Mouse (Mus musculus) hindbrain, embryonic 16.5 days (tissue): Measurements from ENCODE around the gene Zfp787. TPM values are rescaled to one million over a fixed set of nuclear protein-coding genes. Genes with fewer than 3 reads are reported as not detected.
A peak's percentile ranks its signal among the peaks of the same experiment; 100 is the strongest.
"Not testable (repeated sequence)": the region's sequence is repeated elsewhere in the genome, so short reads cannot be mapped to it uniquely, and the experiment has no call there.

Source experiments
- ATAC-seq: fragments of 200-750 bp; cut with Nextera tagmentation; 2 replicates; pipeline ENCODE4 v1.8.0; 2017; ENCODE audit warnings: moderate TSS enrichment, moderate library complexity
- H3K27ac ChIP-seq: fragments of 300-500 bp; sonication (generic); 2 replicates; pipeline ENCODE4 v1.5.1; 2014; ENCODE audit warnings: low read depth, mild to moderate bottlenecking, control low read depth, low read length, moderate library complexity
- H3K27me3 ChIP-seq: fragments of 300-500 bp; sonication (generic); replicated peaks from 2 replicates; pipeline ENCODE4 v1.6.1; 2014; ENCODE audit warnings: low read length; ENCODE audit not compliant: control insufficient read depth, insufficient read depth
- H3K36me3 ChIP-seq: fragments of 300-500 bp; sonication (generic); 2 replicates; pipeline ENCODE4 v1.6.1; 2014; ENCODE audit warnings: mild to moderate bottlenecking, low read length, moderate library complexity, mixed read lengths; ENCODE audit not compliant: control insufficient read depth, insufficient read depth
- H3K4me1 ChIP-seq: fragments of 300-500 bp; sonication (generic); 2 replicates; pipeline ENCODE4 v1.6.1; 2014; ENCODE audit warnings: low read depth, low read length; ENCODE audit not compliant: control insufficient read depth, insufficient read depth
- H3K4me2 ChIP-seq: fragments of 300-500 bp; sonication (generic); 2 replicates; pipeline ENCODE4 v1.6.1; 2014; ENCODE audit warnings: mild to moderate bottlenecking, low read length, control low read depth, moderate library complexity
- H3K4me3 ChIP-seq: fragments of 300-500 bp; sonication (generic); 2 replicates; pipeline ENCODE4 v1.5.1; 2014; ENCODE audit warnings: mild to moderate bottlenecking, low read length, control low read depth, moderate library complexity
- H3K9ac ChIP-seq: fragments of 300-500 bp; sonication (generic); 2 replicates; pipeline ENCODE4 v1.6.1; 2014; ENCODE audit warnings: low read depth, mild to moderate bottlenecking, control low read depth, low read length, moderate library complexity
- H3K9me3 ChIP-seq: fragments of 300-500 bp; sonication (generic); 2 replicates; pipeline ENCODE4 v1.6.1; 2014; ENCODE audit warnings: mild to moderate bottlenecking, low read length, moderate library complexity; ENCODE audit not compliant: control insufficient read depth
- WGBS: fragments of 180-500 bp; shearing (Covaris S2); extraction: QIAGEN DNeasy Blood & Tissue Kit; methylation state at CpG from one replicate; pipeline ENCODE4 v1.1.7; 2014; 5-methylcytosine and 5-hydroxymethylcytosine counted together
- polyA plus RNA-seq: library from polyadenylated mRNA; unstranded; fragments of >200 nt; fragmentation: Nextera tagmentation; extraction: Ambion mirVana; gene quantifications from 2 replicates; pipeline ENCODE4 v1.2.1, GENCODE M21; 2015

Zfp787 gene
- polyA plus RNA-seq, 1 experiment from 2014 or later = 24.3 TPM

DNA sequence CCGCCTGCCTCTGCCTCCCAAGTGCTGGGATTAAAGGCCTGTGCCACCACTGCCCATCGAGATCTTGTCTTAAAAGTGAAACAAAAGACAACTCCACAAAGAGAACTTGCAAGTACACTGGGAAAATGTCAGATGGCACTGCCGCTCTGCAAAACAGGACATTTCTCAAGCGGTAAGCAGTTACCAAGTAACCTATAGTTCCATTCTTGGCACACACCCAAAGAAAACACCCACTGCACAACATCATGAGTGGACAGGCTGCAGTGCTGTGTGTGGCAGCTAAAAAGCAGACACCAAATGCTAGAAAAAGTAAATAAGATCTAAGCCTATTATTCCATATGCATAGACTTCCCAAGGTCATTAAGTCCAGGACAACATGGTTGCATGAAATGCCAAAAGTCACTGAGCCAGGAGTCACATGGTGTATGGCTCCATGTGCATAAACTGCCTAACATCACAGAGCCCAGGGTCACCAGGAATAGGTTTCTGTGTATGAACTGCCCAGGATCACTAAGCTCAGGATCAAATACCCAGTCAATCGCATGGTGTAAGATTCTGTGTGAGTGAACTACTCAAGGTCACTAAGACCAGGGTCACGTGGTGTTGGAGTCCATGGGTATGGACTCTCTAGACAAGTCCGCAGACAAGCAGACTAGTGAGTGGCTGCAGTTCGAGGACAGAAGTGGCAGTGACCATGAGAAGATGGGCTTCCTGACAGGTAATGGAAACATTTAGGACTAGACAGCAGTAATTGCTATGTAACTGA, 10.2 kb downstream of the Zfp787 start:
- 0 out of 2 replicates have a peak overlapping the region, but pooled peaks have one; percentile 30 for H3K27ac ChIP-seq
- no peaks in the 10 kb centered on the region for H3K9me3 ChIP-seq
- no peak overlapping the region for H3K4me2 ChIP-seq
- no peaks in the 10 kb centered on the region for H3K27me3 ChIP-seq
- no peak for ATAC-seq
- no peaks in the 10 kb centered on the region; the same call in 1 of the 2 replicates for H3K36me3 ChIP-seq
- no peak overlapping the region for H3K4me3 ChIP-seq
- H3K9ac ChIP-seq = no peak overlapping the region
- WGBS = 82% methylated on average over 8 of the region's 8 CpGs
- H3K4me1 ChIP-seq = peaks cover 5% of the 10 kb centered on the region

DNA sequence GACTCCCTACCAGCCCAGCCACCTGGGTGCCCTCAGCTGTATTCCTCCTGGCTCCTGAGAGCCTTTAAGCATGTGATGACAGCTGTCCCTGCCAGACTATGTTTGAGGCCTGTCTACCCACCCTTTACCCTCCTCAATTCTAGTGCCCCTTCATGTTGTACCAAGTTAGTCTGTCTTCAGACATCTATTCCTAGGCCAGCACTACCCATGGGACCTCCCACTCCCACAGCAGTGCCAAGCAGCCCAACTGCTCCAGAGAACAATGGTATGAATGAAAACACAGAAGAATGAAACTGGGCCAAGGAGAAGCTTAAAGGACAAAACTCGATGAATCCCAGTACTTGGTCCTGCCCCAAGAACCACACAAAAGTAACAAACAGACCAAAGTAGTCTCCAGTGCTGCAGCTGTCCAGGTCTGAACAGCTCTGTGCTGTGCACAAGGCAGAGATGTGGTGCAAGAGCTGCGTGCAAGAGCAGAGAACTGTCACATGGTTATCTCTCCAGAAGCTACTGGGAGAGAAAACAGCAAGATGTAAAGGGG, 11.7 kb downstream of the Zfp787 start:
- no peaks in the 10 kb centered on the region for H3K9me3 ChIP-seq
- H3K27ac ChIP-seq = peak overlapping the region; percentile 67; the same call in 1 of the 2 replicates
- no peak overlapping the region for H3K9ac ChIP-seq
- H3K4me3 ChIP-seq = no peak overlapping the region
- no peaks in the 10 kb centered on the region for H3K27me3 ChIP-seq
- H3K4me1 ChIP-seq = peaks cover 5% of the 10 kb centered on the region
- no peaks in the 10 kb centered on the region; the same call in 1 of the 2 replicates for H3K36me3 ChIP-seq
- no peak overlapping the region for H3K4me2 ChIP-seq
- peak; percentile 77 for ATAC-seq
- 55% methylated on average over 2 of the region's 2 CpGs for WGBS

DNA sequence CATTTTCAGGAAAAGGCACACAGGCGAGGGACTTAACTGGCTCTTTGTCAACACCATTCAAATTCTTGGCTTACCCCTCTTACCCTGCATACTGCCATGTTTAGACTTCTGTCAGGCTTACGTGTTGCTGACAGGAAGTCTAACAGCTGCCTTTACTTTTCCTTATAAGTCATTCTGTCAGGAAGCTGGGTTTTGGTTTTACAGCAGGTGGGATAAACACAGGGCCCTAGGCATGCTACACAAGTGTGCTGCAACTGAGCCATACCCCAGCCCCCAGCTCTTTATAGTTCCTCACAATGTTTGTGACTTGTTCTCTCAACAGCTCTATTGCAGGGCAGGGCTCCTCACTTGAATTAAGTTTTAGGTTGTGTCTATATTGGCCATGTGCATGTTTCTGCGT, 16.5 kb downstream of the Zfp787 start:
- no peak overlapping the region for H3K9ac ChIP-seq
- H3K27ac ChIP-seq = no peak overlapping the region
- no peak overlapping the region for H3K4me3 ChIP-seq
- H3K4me1 ChIP-seq = no peaks in the 10 kb centered on the region
- ATAC-seq = no peak
- no peak overlapping the region for H3K4me2 ChIP-seq
- H3K36me3 ChIP-seq = peaks cover 3% of the 10 kb centered on the region; the same call in 1 of the 2 replicates
- H3K27me3 ChIP-seq = no peaks in the 10 kb centered on the region
- H3K9me3 ChIP-seq = no peaks in the 10 kb centered on the region
- WGBS = 77% methylated on average over 3 of the region's 3 CpGs

DNA sequence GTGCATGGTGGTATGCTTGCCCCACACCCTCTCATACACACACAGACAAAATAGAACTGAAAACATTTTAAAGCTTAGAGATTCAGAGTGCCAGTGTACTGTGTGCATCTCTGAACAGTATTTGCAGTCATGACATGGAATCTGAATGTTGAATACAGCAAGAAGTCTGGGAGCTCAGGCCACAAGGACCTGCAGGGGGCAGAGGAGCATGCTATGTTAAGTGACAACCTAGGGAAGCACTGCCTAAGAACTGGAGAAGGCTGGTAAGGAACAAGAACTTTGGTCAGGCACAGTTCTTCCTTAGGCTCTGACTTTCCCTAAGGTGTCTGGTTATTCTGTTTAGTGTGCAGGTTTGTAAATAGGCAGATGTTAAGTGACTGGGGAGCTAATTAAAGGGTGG, 19.3 kb downstream of the Zfp787 start:
- Histone ChIP-seq H3K9ac (no peak overlapping the region), H3K4me1 (no peaks in the 10 kb centered on the region), H3K27ac (no peak overlapping the region), H3K9me3 (peaks cover 14% of the 10 kb centered on the region), H3K36me3 (peaks cover 23% of the 10 kb centered on the region), H3K4me2 (no peak overlapping the region), H3K27me3 (no peaks in the 10 kb centered on the region), H3K4me3 (no peak overlapping the region)
- ATAC-seq = no peak

DNA sequence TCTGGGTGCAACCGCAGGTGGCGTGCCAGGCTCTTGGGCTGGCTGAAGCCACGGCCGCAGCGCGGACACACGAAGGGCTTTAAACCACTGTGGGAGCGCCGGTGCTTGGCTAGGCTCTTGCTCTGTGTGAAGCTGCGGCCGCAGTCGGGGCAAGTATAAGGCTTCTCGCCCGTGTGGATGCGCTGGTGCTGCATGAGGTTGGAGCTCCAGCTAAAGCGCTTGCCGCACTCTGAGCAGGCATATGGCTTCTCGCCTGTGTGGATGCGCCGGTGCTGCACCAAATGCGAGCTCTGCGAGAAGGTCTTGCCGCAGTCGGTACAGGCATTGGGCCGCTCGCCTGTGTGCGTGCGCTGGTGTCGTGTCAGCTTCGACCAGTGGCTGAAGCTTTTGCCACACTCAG, 23.2 kb downstream of the Zfp787 start:
- ATAC-seq = no peak
- peaks cover 26% of the 10 kb centered on the region for H3K36me3 ChIP-seq
- H3K4me2 ChIP-seq = no peak overlapping the region
- H3K4me3 ChIP-seq = no peak overlapping the region
- H3K9ac ChIP-seq = no peak overlapping the region
- no peak overlapping the region for H3K27ac ChIP-seq
- peaks cover 14% of the 10 kb centered on the region for H3K9me3 ChIP-seq
- no peaks in the 10 kb centered on the region for H3K27me3 ChIP-seq
- 82% methylated on average over 30 of the region's 30 CpGs for WGBS
- no peaks in the 10 kb centered on the region for H3K4me1 ChIP-seq

DNA sequence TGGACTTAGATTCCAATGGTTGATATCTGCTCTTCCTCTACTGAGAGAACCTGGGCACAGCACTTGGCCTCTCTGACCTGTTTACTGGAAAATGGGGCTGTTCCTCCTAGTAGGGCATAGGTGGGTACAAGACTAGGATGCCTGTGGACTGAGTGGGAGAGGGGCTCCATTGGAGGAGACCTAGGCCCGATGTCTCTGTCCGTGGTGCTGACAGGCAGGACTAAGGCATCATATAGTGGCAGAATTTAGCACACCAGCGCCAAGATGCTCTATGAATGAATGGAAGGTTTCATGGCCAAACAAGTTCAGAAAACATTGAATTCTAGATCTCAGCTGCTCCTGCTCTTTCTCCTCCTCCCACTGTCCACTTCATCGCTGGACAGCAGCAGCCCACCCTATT, 25.5 kb downstream of the Zfp787 start:
- Histone ChIP-seq H3K4me3 (no peak overlapping the region), H3K4me2 (no peak overlapping the region), H3K27me3 (no peaks in the 10 kb centered on the region), H3K27ac (no peak overlapping the region), H3K9ac (no peak overlapping the region), H3K4me1 (no peaks in the 10 kb centered on the region), H3K9me3 (peaks cover 14% of the 10 kb centered on the region), H3K36me3 (peaks cover 23% of the 10 kb centered on the region)
- no peak for ATAC-seq
- WGBS = 51% methylated on average over 4 of the region's 4 CpGs

DNA sequence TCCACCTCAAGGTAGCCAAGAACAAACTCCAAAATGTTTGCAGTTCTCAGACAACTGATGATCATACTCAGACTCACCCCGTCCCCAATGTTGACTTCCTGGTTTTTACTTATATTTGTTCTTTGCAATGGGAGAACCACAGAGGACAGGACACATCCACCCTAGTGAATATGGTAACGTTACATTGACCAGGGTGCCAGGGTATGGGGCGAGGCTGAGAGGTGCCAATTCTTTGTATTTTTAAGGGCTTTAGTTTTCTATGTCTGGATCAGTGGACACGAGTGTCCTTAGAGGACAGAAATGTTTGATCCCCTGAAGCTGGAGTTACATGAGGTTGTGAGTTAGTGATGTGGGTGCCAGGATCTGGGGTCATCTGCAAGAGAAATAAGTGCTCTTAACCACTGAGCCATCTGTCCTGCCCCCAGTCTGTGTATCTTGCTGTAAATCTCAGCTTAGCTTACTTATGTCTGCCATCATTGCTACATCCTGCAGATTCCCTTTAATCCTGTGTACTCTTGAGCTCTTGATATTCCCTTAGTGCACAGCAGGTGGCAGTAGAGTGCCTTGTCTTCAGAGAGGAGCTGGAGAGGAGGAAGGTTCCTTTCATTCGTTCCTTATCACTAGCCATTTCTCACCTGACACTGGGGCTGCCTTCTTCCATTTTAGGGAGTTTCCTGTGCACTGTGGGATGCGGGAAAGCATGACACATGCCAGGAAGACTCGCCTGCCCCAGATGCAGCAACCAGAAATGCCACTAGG, 28.9 kb downstream of the Zfp787 start:
- Histone ChIP-seq H3K4me3 (no peak overlapping the region), H3K9me3 (peaks cover 2% of the 10 kb centered on the region), H3K27ac (0 out of 2 replicates have a peak overlapping the region, but pooled peaks have one; percentile 33), H3K4me1 (no peaks in the 10 kb centered on the region), H3K9ac (no peak overlapping the region), H3K4me2 (no peak overlapping the region), H3K27me3 (no peaks in the 10 kb centered on the region), H3K36me3 (peaks cover 6% of the 10 kb centered on the region)
- peak; percentile 82 for ATAC-seq
- 34% methylated on average over 7 of the region's 7 CpGs for WGBS

DNA sequence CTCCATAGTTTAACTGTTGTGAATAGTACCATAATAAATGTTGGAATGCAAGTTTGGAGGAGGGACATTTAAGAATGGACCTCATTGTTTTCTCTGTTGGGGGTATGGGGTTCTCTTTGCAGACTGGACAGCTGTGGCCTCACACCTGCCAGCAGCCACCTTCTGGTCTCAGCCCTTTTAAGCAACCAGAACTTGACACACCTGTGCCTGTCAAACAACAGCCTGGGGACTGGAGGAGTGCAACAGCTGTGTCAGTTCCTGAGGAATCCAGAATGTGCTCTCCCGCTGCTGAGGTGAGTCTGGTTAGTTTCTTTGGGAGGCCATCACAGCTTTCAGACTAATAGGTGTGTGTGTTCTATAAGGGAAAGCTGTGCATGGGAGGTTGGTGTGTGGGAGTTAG, 34.7 kb downstream of the Zfp787 start:
- H3K36me3 ChIP-seq, H3K9ac ChIP-seq, H3K4me3 ChIP-seq, ATAC-seq, H3K27ac ChIP-seq, H3K4me2 ChIP-seq, H3K27me3 ChIP-seq, H3K9me3 ChIP-seq, H3K4me1 ChIP-seq: not testable (repeated sequence)
- 72% methylated on average over 1 of the region's 1 CpGs for WGBS

DNA sequence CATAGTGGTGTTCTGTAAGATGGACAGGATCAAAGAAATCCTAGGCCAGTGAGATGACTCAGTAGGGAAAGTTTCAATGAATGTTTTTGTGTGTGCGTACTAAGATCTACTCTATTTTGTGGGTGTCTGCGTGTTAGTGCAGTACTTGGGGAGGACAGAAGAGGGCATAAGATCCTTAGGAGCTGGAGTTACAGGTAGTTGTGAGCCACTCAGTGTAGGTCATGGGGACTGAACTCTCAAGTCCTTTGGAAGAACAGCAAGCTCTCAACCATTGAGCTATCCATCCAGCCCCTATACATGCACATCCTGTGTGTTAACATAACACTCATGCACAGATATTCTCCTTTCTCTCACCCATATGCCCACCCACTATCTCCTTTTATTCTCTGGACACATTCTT, 35.7 kb downstream of the Zfp787 start:
- not testable (repeated sequence) for H3K36me3 ChIP-seq, H3K4me2 ChIP-seq, ATAC-seq, H3K27me3 ChIP-seq, H3K27ac ChIP-seq, H3K9me3 ChIP-seq, H3K9ac ChIP-seq, H3K4me1 ChIP-seq, H3K4me3 ChIP-seq
- 86% methylated on average over 2 of the region's 2 CpGs for WGBS
